Mouse (Mus musculus) testis, adult 2 months (tissue): ENCODE data around the gene Sox5.

Experiments used
- CTCF ChIP-seq: fragments of 200-500 bp; IDR thresholded peaks from 2 replicates; pipeline ENCODE4 v1.5.1; 2012; ENCODE audit warnings: low read depth, mild to moderate bottlenecking, inconsistent platforms, low read length, moderate library complexity; ENCODE audit not compliant: control insufficient read depth, insufficient read depth, insufficient replicate concordance
- POLR2A ChIP-seq: fragments of 200-500 bp; IDR thresholded peaks from 2 replicates; pipeline ENCODE4 v1.6.1; 2012; ENCODE audit warnings: low read depth, mild to moderate bottlenecking, inconsistent platforms, low read length, moderate library complexity; ENCODE audit not compliant: control insufficient read depth

GRCm38 (mm10) chr6:144600351-144600750, 181.4 kb downstream of the Sox5 start:
- TF ChIP-seq CTCF: no peak
- TF ChIP-seq POLR2A: no peak
